Mouse (Mus musculus) erythroblast, embryonic 14.5 days (primary cell): ENCODE results near the gene Gm36028.

ENCODE experiments used
- GATA1 ChIP-seq: IDR thresholded peaks from 2 replicates; pipeline ENCODE4 v1.6.1; 2012; ENCODE audit warnings: low read length, inconsistent platforms, mixed read lengths
- TAL1 ChIP-seq: IDR thresholded peaks from 3 replicates; pipeline ENCODE4 v1.6.1; 2012; ENCODE audit warnings: low read length, inconsistent platforms, mixed read lengths

DNA sequence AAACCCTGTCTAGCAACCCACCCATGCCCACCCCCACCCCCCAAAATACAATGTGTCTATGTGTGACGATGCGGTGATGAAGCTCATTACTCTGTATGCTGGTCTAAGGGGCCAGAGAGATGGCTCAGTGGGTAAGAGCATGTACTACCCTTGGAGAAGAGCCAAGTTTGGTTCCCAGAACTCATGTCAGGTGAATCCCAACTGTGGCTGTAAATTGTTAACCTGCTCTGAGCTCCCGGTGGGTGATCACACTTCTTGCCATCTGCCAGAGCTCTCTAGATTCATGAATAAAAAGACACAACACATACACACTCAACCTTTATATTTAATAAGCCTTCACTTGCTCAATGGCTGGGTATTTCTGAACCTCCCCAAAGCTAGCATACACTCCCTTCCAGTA, 45.5 kb upstream of the Gm36028 start:
- TF ChIP-seq GATA1 (no peak), TAL1 (no peak)
